Mouse (Mus musculus) spleen, adult 18-20 months (tissue): ENCODE measurements around the gene Rragd.
"Not testable (repeated sequence)": the region's sequence is repeated elsewhere in the genome, so short reads cannot be mapped to it uniquely, and the experiment has no call there.

Experiments
- DNase-seq, 2 experiments: peaks; one replicate each; pipeline ENCODE4 v3.0.0; 2022; ENCODE audit warnings: mixed read lengths in 2 of 2

Rragd gene

GRCm38 (mm10) chr4:32982716-32983175 lies at the start of gene Rragd:
Rragd (plus strand) TSS chr4:32983037.
- DNase-seq, result no peak

GRCm38 (mm10) chr4:32936762-32937341 lies 46.0 kb upstream of the Rragd start:
- DNase-seq, result no peak

DNA sequence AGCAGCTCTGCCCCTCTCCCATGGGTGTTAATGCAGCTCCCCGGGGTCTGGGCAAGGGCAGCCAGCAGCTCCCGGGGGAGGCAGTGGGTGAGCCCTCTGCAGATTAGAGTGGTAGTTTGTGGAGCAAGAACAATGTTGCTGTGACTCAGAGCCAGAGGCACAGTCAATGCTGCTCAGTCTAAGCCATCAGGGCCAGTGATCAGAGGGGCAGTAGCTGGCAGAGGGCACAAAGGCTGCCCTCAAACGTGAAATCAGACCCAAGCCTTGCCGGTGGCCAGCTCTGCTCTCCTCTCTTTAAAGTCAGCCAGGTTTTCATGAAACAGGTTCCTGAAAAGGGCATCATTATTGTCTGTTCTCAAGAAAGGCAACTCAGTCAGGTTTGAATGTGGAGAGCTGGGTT lies 43.3 kb upstream of the Rragd start:
- DNase-seq, result no peak

DNA sequence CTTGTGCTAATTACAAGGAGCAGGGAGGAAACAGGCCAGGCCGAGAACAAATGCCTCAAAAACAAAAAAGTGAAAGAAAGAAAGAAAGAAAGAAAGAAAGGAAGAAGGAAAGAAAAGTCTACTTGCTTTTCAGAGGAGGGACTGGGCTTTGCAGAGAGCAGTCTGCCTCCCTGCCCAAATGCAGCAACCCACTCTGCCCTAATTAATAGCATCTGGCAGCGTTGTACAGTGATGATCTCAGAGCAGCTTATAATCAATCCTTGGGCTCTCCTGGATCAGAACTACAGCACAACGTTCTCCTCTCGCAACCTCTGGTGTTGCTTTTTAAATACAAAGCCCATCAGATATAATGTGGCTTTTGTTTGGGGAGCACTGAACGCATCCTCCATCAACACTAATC lies 42.9 kb upstream of the Rragd start:
- no peak for DNase-seq

GRCm38 (mm10) chr4:32940984-32941383 lies 41.9 kb upstream of the Rragd start:
- DNase-seq, result no peak

GRCm38 (mm10) chr4:32947631-32948030 lies 35.2 kb upstream of the Rragd start:
- no peak for DNase-seq

GRCm38 (mm10) chr4:32948696-32949095 lies 34.1 kb upstream of the Rragd start:
- no peak for DNase-seq

GRCm38 (mm10) chr4:32950356-32951034 lies 32.3 kb upstream of the Rragd start, which contains the start of gene Ankrd6:
Ankrd6 (minus strand) TSS chr4:32950841.
- DNase-seq, result peak; percentile 46 to 64

- DNase-seq, result no peak
Observed at GRCm38 (mm10) chr4:32951035-32951940, 31.5 kb upstream of the Rragd start.

DNA sequence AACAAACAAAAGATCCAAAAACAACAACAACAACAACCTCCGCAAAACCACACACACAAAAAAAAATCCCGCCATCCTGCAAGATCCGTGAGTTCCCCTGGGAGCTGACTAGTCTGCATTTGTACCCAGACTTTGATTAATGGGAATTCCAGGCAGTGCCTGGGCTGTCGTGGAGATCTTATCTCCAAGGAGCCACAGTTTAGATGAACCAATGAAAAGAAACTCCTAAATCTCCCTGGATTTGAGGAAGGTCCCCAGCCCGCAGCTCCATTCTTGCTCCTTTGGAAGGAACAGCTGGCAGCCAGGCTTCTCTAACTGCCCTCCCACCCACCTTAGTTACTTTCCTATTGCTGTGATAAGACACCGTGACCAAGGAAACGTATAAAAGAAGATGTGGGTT lies 30.2 kb upstream of the Rragd start:
- DNase-seq, result no peak

DNA sequence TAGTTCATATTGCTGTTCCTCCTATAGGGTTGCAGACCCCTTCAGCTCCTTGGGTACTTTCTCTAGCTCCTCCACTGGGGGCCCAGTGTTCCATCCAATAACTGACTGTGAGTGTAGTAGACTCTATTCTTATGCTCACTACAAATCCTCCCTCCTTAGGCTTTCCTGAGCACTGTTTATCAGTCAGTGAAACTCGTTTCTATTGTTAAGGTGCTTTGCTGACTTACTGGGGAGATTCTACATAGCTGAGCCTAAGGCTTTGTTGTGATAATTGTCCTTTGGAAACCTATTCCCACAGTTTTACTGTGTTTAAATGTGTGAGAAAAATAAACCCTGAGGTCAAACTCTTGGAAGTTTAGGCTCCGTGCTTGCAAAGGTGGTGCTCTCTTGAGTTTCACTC lies 26.4 kb upstream of the Rragd start:
- DNase-seq, result no peak

- DNase-seq, result no peak
Observed at GRCm38 (mm10) chr4:32961394-32961793, 21.4 kb upstream of the Rragd start.

GRCm38 (mm10) chr4:32964619-32965018 lies 18.2 kb upstream of the Rragd start:
- not testable (repeated sequence) for DNase-seq

DNA sequence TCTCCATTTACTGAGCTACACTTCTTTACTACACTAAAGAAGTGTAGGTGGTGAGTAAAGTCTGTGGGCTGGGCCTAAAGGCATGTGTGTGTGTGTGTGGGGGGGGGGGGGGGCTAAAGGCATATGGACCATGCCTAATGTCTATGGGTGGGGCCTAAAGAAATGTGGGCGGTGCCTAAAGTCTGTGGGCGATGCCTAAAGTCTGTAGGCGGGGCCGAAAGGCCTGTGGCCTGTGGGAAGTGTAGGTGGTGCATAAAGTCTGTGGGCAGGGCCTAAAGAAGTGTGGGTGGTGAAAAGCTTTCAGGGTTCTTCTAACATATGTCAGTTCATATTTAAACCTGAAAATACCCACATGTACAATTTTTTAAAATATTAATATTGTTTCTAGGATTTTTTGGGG lies 5.5 kb upstream of the Rragd start:
- no peak for DNase-seq

GRCm38 (mm10) chr4:32980061-32980460 lies 2.8 kb upstream of the Rragd start:
- DNase-seq, result no peak

- no peak for DNase-seq
Observed at GRCm38 (mm10) chr4:32981617-32982016, 1.2 kb upstream of the Rragd start.

- DNase-seq, result no peak
Observed at GRCm38 (mm10) chr4:32982041-32982715, 659 bp upstream of the Rragd start.

DNA sequence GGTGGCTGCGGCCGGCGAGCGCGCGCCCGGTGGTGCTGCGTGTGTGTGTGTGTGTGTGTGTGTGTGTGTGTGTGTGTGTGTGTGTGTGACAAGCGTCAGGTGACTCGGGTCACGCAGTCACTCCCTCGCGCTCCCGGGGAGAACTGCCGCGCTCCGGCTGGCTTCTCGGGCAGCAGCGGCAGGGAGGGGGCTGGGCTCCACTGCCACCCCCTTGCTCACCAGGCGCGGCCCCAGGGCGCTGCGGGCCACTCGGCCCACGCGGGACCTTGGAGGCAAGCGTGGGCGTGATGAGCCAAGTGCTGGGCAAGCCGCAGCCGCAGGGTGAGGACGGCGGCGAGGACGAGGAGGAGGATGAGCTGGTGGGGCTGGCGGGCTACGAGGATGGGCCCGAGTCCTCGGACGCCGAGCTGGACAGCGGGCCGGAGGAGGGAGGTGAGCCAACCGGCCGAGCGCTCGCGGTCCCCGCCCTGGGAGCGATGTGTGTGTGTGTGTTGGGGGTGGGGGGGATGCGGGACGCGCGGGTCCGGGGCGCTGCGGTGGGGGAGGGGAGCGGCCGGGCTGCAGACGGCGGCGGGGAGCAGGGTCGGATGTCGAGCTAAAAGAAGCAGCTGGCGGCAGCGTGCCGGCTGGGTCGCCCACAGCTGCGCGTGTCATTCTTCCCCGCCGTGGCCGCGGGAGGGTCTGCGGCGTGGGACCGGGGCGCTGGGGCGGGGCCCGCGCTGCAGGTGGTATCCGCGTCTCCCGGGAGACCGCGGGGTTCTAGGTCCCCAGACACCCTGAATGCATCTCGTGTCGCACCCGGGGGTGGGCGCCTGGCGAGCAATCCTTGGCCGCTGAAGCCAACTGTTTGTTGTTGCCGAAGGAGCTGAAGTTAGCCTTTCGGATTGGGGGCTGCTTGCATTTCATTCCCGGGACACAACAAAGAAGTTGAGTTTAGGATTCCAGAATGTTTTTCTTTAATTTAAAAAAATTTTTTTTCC lies 629 bp downstream of the Rragd start:
- DNase-seq, result peak; percentile 38 to 47

- DNase-seq, result no peak
Observed at GRCm38 (mm10) chr4:32984242-32984641, 1.4 kb downstream of the Rragd start.

GRCm38 (mm10) chr4:32984801-32985675 lies 2.2 kb downstream of the Rragd start:
- no peak for DNase-seq

DNA sequence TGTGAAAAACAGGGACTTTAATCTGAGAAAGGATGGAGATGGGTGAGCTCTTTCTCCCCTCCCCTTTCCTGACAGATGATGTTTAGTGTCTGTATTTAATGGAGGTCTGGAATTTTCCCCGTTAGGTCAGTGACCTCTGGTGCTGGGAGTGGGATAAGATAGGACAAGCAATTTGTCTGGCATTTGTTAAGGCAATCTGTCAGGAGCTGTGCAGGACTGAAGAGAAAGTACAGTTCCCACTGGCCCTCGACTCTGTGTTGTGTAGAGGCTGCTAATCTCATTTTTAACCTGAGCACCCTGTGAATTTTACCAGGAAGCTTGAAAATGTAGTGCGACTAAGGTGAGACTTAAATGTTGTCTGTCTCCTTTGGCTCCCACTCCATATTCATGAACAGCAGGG lies 2.8 kb downstream of the Rragd start:
- no peak for DNase-seq
